Mouse (Mus musculus): ENCODE data around the gene Vps4b. TPM values are rescaled to one million over a fixed set of nuclear protein-coding genes. Genes with fewer than 3 reads are reported as not detected.
A peak's percentile ranks its signal among the peaks of the same experiment; 100 is the strongest.

Vps4b gene
- 14.6 and 18.0 TPM in 2 replicates for polyA plus RNA-seq (2012; rRNA removed)

GRCm38 (mm10) chr1:106796542-106796924 is at the start of gene Vps4b:
Gene Vps4b (minus strand): TSS chr1:106796728.
- Histone ChIP-seq H3K4me3 (replicated peaks; ENCODE audit: extremely low read depth, low read depth, low read length) (peak within 1 kb of the TSS; percentile 76), H3K4me1 (ENCODE audit: control insufficient read depth, insufficient read depth, low read length) (peaks cover 5% of the 10 kb centered on the region)
- TF ChIP-seq POLR2A (IDR thresholded peaks at IDR 0.05; ENCODE audit: borderline replicate concordance, extremely low read depth, low read depth, low read length) (peak; percentile 74; the same call in 1 of the 2 replicates), CTCF (IDR thresholded peaks at IDR 0.05; ENCODE audit: insufficient read depth, low read length) (no peak)
- under 1% methylated on average over 23 of the region's 23 CpGs for WGBS
- peak; percentile 91 for DNase-seq

- 54% methylated on average over 4 of the region's 4 CpGs for WGBS
- Histone ChIP-seq H3K4me1 (ENCODE audit: control insufficient read depth, insufficient read depth, low read length) (no peaks in the 10 kb centered on the region), H3K4me3 (replicated peaks; ENCODE audit: extremely low read depth, low read depth, low read length) (no peak overlapping the region)
- TF ChIP-seq POLR2A (IDR thresholded peaks at IDR 0.05; ENCODE audit: borderline replicate concordance, extremely low read depth, low read depth, low read length) (no peak), CTCF (IDR thresholded peaks at IDR 0.05; ENCODE audit: insufficient read depth, low read length) (no peak)
- DNase-seq = no peak
These were observed 32.3 kb upstream of the Vps4b start for GRCm38 (mm10) chr1:106828784-106829183.

GRCm38 (mm10) chr1:106822297-106822696 is 25.8 kb upstream of the Vps4b start:
- TF ChIP-seq POLR2A (IDR thresholded peaks at IDR 0.05; ENCODE audit: borderline replicate concordance, extremely low read depth, low read depth, low read length) (no peak), CTCF (IDR thresholded peaks at IDR 0.05; ENCODE audit: insufficient read depth, low read length) (no peak)
- Histone ChIP-seq H3K4me1 (ENCODE audit: control insufficient read depth, insufficient read depth, low read length) (no peaks in the 10 kb centered on the region), H3K4me3 (replicated peaks; ENCODE audit: extremely low read depth, low read depth, low read length) (no peak overlapping the region)
- DNase-seq = no peak
- WGBS = 60% methylated on average over 3 of the region's 3 CpGs

- WGBS = 8% methylated on average over 4 of the region's 4 CpGs
- no peak overlapping the region for H3K4me3 ChIP-seq (replicated peaks; ENCODE audit: extremely low read depth, low read depth, low read length)
- no peaks in the 10 kb centered on the region for H3K4me1 ChIP-seq (ENCODE audit: control insufficient read depth, insufficient read depth, low read length)
- TF ChIP-seq CTCF (IDR thresholded peaks at IDR 0.05; ENCODE audit: insufficient read depth, low read length) (peak; percentile 26; the same call in 1 of the 2 replicates), POLR2A (IDR thresholded peaks at IDR 0.05; ENCODE audit: borderline replicate concordance, extremely low read depth, low read depth, low read length) (no peak)
- no peak for DNase-seq
These were observed 21.8 kb upstream of the Vps4b start for GRCm38 (mm10) chr1:106818323-106818722.

GRCm38 (mm10) chr1:106816766-106817165 is 20.2 kb upstream of the Vps4b start:
- H3K4me3 ChIP-seq (replicated peaks; ENCODE audit: extremely low read depth, low read depth, low read length) = no peak overlapping the region
- DNase-seq = no peak
- no peaks in the 10 kb centered on the region for H3K4me1 ChIP-seq (ENCODE audit: control insufficient read depth, insufficient read depth, low read length)
- TF ChIP-seq POLR2A (IDR thresholded peaks at IDR 0.05; ENCODE audit: borderline replicate concordance, extremely low read depth, low read depth, low read length) (no peak), CTCF (IDR thresholded peaks at IDR 0.05; ENCODE audit: insufficient read depth, low read length) (no peak)
- 78% methylated on average over 11 of the region's 11 CpGs for WGBS

GRCm38 (mm10) chr1:106815265-106815664 is 18.7 kb upstream of the Vps4b start:
- Histone ChIP-seq H3K4me3 (replicated peaks; ENCODE audit: extremely low read depth, low read depth, low read length) (no peak overlapping the region), H3K4me1 (ENCODE audit: control insufficient read depth, insufficient read depth, low read length) (no peaks in the 10 kb centered on the region)
- TF ChIP-seq CTCF (IDR thresholded peaks at IDR 0.05; ENCODE audit: insufficient read depth, low read length) (no peak), POLR2A (IDR thresholded peaks at IDR 0.05; ENCODE audit: borderline replicate concordance, extremely low read depth, low read depth, low read length) (no peak)
- 76% methylated on average over 6 of the region's 6 CpGs for WGBS
- DNase-seq = no peak

- DNase-seq = no peak
- 49% methylated on average over 5 of the region's 5 CpGs for WGBS
- Histone ChIP-seq H3K4me1 (ENCODE audit: control insufficient read depth, insufficient read depth, low read length) (no peaks in the 10 kb centered on the region), H3K4me3 (replicated peaks; ENCODE audit: extremely low read depth, low read depth, low read length) (no peak overlapping the region)
- no peak for TF ChIP-seq POLR2A (IDR thresholded peaks at IDR 0.05; ENCODE audit: borderline replicate concordance, extremely low read depth, low read depth, low read length)
- TF ChIP-seq CTCF (IDR thresholded peaks at IDR 0.05; ENCODE audit: insufficient read depth, low read length) = no peak
These were observed 18.3 kb upstream of the Vps4b start for GRCm38 (mm10) chr1:106814864-106815263.

GRCm38 (mm10) chr1:106799931-106800330 is 3.4 kb upstream of the Vps4b start:
- Histone ChIP-seq H3K4me3 (replicated peaks; ENCODE audit: extremely low read depth, low read depth, low read length) (no peak overlapping the region), H3K4me1 (ENCODE audit: control insufficient read depth, insufficient read depth, low read length) (peaks cover 5% of the 10 kb centered on the region)
- DNase-seq = no peak
- TF ChIP-seq POLR2A (IDR thresholded peaks at IDR 0.05; ENCODE audit: borderline replicate concordance, extremely low read depth, low read depth, low read length) = no peak
- TF ChIP-seq CTCF (IDR thresholded peaks at IDR 0.05; ENCODE audit: insufficient read depth, low read length) = no peak
- 83% methylated on average over 3 of the region's 3 CpGs for WGBS

GRCm38 (mm10) chr1:106799406-106799805 is 2.9 kb upstream of the Vps4b start:
- peaks cover 5% of the 10 kb centered on the region for H3K4me1 ChIP-seq (ENCODE audit: control insufficient read depth, insufficient read depth, low read length)
- H3K4me3 ChIP-seq (replicated peaks; ENCODE audit: extremely low read depth, low read depth, low read length) = no peak overlapping the region
- 53% methylated on average over 1 of the region's 1 CpGs for WGBS
- DNase-seq = no peak
- TF ChIP-seq POLR2A (IDR thresholded peaks at IDR 0.05; ENCODE audit: borderline replicate concordance, extremely low read depth, low read depth, low read length) (no peak), CTCF (IDR thresholded peaks at IDR 0.05; ENCODE audit: insufficient read depth, low read length) (no peak)

GRCm38 (mm10) chr1:106796987-106797779 is 655 bp upstream of the Vps4b start:
- Histone ChIP-seq H3K4me3 (replicated peaks; ENCODE audit: extremely low read depth, low read depth, low read length) (peak overlapping the region; percentile 62), H3K4me1 (ENCODE audit: control insufficient read depth, insufficient read depth, low read length) (peaks cover 5% of the 10 kb centered on the region)
- TF ChIP-seq POLR2A (IDR thresholded peaks at IDR 0.05; ENCODE audit: borderline replicate concordance, extremely low read depth, low read depth, low read length) (no peak), CTCF (IDR thresholded peaks at IDR 0.05; ENCODE audit: insufficient read depth, low read length) (no peak)
- no peak for DNase-seq
- WGBS = 58% methylated on average over 7 of the region's 7 CpGs

Data from lung, adult 2 months (tissue).